Mouse (Mus musculus) cerebellum, adult 18-20 months (tissue): ENCODE data around the gene Rpl37.
"Not testable (repeated sequence)": the region's sequence is repeated elsewhere in the genome, so short reads cannot be mapped to it uniquely, and the experiment has no call there.

Experiments used
- DNase-seq, 2 experiments: peaks; one replicate each; pipeline ENCODE4 v3.0.0; 2021

Gene Rpl37

DNA sequence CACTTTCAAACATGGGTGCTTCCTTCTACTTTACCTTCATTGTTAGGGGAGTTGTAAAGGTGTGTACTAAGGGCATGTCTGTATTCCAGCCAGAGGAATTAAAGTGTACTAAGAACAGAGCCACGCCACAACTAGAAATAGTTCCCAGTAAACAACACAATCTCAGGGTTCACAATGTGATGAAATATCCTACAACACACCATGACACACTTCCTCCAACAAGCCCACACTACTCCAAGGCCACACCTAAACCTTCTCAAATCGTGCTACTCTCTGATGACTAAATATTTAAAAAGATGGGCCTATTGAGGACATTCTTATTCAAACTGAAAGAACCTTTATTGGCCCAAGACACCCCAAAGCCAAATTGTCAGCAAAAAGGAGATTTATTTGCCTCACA lies 11.0 kb downstream of the Rpl37 start:
- DNase-seq = no peak

- DNase-seq = no peak
Observed at GRCm38 (mm10) chr15:5128176-5128940, 11.9 kb downstream of the Rpl37 start.

- no peak for DNase-seq
Observed at GRCm38 (mm10) chr15:5129111-5129805, 12.8 kb downstream of the Rpl37 start.

DNA sequence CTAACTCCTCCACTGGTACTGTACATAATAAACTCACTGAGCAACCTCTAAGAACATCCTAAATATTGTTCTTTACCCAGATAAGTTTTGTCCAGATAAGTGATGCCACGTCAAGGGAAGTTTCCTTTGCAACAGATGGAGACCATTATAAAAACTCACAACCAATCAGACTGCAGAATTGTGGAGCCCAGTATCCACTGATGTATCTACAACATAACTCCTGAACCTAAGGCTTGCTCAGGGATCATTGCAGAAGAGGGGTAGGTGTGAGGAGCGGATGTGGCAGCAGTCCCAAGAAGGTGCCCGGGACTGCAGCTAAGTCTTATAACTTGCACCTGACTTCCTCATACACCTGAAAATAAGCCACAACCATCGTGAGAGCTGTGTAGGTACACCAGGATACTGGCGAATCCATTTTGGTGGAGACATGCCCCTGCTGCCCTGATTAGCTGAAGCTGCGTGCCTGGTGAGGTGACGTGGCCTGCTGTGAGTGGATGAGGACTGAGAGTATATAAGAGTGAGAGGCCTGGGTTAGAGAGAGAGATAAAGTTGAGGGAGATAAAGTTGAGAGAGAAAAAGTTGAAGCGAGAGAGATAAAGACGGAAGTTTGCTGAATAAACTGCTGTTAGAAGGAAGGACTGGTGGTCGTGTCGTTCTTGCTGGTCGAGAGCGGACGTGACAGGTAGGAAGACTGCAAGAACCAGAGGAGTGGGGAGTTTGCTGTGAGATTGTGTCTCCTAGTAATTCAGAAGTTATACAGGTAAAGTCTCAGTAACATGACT lies 14.6 kb downstream of the Rpl37 start:
- not testable (repeated sequence) for DNase-seq

DNA sequence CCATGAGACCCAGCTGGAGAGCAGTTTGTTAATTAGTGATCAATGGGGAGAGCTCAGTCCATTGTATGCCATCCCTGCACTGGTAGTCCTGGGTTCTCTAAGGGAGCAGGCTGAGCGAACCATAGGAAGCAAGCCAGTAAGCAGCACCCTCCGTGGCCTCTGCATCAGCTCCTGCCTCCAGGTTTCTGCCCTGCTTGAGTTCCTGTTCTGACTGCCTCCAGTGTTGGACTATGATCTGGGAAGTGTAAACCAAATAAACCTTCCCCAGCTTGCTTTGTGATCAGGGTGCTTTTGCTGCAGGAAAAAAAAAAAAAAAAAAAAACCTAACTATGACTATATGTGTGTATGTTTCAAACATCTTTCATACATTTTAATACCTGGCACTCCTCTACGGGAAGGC lies 16.9 kb downstream of the Rpl37 start:
- DNase-seq = no peak

GRCm38 (mm10) chr15:5134179-5134578 lies 17.7 kb downstream of the Rpl37 start:
- DNase-seq = no peak

DNA sequence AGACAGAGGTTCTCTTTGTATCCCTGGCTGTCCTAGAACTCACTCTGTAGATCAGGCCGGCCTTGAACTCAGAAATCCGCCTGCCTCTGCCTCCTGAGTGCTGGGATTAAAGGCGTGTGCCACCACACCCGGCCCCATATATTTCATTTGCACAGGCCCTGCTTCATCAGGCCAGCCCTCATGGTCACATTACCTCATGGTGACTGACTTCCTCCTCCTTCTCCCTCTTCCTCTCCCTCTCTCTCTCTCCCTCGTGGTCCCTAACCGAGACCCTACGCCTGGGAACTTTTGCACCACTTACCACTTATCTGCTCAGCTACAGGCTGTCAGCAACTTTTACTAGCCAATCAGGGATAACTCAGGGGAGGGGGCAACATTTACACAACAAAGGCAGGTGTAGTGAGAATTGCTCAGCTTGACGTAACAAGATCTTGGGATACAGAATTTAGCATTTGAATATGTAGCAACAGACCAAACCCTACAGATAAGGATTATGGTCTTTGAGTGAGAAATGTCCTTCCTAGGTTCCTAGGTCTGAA lies 18.6 kb downstream of the Rpl37 start:
- no peak for DNase-seq

- no peak for DNase-seq
Observed at GRCm38 (mm10) chr15:5138021-5138856, 21.8 kb downstream of the Rpl37 start.

GRCm38 (mm10) chr15:5139366-5139765 lies 22.9 kb downstream of the Rpl37 start:
- DNase-seq = no peak

DNA sequence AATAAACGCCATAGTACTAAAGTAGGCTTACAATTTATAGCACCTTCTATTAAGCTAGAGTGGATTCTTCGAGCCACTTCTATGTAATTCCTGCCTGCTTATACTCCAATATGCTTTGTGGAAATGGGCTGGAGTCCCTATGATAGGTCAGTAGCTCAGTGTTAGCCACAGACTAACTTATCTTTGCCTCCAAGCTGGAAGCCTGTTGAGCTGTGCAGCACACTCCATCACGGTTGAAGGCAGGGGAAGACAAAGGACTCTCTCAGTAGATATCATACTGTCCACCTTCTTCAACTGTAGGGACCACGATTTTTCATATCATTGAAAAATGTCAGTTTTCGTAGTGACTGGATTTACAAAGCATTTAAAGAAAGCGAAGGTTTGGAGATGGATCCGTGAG lies 23.4 kb downstream of the Rpl37 start:
- no peak for DNase-seq

- DNase-seq = no peak
Observed at GRCm38 (mm10) chr15:5140357-5140756, 23.9 kb downstream of the Rpl37 start.

DNA sequence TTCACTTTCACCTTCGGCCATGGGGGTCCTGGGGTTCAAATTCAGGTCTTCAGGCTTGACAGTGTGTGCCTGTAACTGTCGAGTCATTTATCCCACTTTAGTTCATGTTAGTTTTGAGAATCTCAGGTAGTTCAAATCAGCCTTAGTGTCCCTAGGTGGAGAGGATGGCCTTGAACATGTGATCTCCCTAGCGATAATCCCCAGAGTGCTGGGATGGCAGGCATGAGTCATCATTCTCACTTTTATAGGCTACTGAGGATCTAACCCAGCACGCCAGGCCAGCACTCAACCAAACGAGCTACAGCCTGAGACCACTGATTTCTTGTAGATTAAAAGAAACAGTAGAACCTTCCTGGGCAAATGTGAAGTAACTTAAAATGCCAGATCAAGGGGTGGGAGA lies 25.6 kb downstream of the Rpl37 start:
- no peak for DNase-seq

GRCm38 (mm10) chr15:5142714-5143113 lies 26.3 kb downstream of the Rpl37 start:
- DNase-seq = no peak

DNA sequence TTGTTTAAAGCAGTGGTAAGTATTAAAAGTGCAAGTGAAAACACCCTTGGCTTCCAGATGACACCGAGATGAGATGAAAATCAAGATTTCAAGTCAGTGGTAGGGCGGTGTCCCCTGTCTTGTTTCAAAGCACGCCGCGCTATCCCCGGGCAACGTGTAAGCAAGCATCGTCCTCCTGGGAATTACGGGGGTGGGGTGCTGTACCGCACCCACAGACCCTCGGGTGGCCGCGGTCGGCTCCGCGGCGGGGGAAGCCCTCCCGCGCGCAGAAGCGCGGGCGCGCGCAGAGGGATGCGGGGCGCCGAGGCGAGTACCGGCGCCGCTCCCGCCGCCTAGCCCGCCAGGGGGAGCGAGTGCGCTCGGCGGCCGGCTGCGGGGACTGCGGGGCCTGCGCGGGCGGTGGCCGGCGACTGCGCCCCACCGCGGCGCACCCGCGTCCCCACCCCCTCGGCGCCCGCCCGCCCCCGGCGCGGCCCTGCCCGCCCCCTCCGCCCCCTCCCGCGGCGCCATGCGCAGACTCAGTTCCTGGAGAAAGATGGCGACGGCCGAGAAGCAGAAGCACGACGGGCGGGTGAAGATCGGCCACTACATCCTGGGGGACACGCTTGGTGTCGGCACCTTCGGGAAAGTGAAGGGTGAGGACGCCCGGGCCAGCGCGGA lies 27.0 kb downstream of the Rpl37 start, which contains the start of gene Prkaa1:
Gene Prkaa1 (plus strand): TSS at position 501 of the 660 bp plus-strand sequence.
- peak; percentile 75 to 90 for DNase-seq

DNA sequence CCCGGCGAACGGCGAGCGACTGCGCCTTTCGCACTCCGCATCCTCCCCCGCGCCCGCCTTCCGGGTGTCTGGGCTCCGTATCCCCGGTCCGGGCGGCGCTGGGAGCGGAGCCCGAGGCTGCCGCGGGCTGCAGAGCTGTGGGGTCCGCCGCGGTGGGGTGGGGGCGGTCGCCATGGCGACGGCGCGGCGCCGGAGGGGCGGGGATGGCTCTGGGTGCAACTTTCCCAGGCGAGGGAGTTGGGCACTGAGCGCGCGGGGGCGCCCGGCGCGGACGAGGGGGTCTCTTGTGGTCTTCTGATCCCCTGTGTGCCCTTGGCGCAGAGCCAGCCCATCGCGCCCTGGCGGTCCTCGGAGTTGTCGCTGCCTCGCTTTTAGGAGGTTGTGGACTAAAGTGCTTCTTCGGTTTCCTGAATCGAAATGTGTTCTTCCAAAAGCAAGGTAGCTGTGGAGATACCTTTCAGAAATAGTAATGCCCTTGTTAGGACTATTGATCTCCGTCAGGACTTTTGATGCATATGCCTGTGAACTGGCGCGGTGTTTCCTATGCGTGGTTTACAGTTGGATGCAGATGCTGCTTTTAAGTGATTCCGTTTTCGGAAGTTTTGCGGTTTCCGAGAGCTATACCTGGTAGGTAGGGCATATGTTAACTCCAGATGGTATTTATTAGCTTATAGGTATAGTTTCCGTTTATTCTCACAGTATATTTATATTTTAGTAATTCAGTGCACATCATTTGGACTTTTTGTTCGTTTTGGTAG lies 27.8 kb downstream of the Rpl37 start:
- DNase-seq = peak; percentile 61 to 80

DNA sequence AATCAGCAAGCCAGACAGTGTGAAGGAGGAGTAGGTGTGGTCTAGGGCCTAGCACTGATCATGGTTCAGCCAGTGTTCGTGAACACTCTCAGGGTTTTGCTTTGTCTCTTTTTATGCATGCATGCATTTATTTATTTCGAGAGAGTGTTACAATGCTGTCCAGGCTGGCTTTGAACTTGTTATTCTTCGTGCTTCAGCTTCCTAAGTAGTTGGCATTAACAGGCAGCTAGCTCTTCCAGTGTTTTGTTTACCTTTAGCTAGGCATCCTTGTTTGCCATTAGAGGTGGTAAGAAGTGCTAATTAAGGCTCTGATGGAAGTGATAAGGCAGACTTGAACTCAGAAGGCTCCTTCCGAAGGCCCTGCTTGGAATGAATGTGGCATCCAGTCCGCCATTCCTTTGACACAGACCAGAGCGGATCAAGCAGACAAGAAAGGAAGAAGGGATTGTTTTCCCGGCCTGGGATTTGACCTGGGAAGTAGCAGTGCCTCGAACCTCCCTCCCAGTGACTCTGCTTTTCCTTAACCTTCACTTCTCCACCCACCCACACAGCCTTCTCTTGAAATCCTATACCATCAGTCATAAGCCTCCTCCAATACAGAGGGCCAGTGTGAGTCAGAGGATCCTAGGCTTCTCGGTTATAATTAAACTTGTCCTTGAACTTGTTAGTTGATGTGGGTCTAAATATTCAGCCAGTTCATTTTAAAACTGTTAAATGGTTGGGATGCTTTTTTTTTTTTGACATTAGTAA lies 28.9 kb downstream of the Rpl37 start:
- DNase-seq = no peak

- DNase-seq = no peak
Observed at GRCm38 (mm10) chr15:5149187-5149586, 32.7 kb downstream of the Rpl37 start.

GRCm38 (mm10) chr15:5152171-5152570 lies 35.7 kb downstream of the Rpl37 start:
- DNase-seq = no peak

DNA sequence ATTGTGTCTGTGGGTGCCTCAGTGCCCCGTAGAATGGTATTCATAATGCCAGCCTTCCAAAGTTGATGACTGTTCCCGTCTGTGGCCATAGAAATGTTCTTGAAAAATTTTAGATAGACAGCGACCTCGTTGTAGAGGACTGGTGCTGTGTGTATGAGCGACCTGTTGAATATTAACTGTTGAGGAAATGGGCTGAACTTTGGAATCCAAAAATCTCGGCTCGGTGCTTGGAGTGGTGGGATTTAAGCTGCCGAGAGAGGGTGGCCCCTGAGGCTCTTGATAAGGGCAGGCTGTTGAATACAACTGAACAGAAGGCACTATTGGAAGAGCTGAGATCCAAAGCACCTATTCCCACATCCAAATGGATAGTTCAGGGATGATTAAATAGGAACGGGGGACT lies 38.2 kb downstream of the Rpl37 start:
- DNase-seq = no peak

DNA sequence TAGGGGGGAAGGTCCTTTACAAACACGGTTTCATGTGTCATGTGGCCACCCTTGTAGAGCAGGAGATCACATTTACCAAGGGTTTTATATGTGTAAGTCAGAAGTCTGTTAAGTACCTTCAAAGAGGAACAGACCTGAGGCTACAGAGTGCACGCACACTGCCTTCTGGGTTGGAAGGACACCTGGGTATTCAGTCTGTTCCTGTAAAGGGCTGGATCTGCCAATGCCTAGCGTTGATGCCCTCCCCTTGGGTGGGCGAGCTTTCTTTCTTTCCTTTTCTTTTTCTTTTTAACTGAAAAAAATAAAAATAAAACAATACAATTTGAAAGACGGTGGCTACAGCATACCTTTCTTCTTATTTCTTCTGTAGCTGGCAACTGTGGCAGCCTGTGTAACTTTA lies 38.6 kb downstream of the Rpl37 start:
- DNase-seq = no peak
